Mouse (Mus musculus) heart, adult 2 months (tissue): ENCODE measurements around the gene Rnf40. TPM values are rescaled to one million over a fixed set of nuclear protein-coding genes. Genes with fewer than 3 reads are reported as not detected.

Source experiments
- DNase-seq, 2 experiments: peaks; one replicate each; pipeline ENCODE4 v3.0.0; 2021
- H3K27ac ChIP-seq: fragments of 200-600 bp; 2 replicates; pipeline ENCODE4 v1.8.1; 2022
- H3K27me3 ChIP-seq: fragments of 200-500 bp; 2 replicates; pipeline ENCODE4 v1.6.1; 2012; ENCODE audit warnings: mild to moderate bottlenecking, low read length, inconsistent platforms, mixed read lengths; ENCODE audit not compliant: control insufficient read depth, insufficient read depth
- H3K36me3 ChIP-seq: fragments of 200-500 bp; 2 replicates; pipeline ENCODE4 v1.6.1; 2012; ENCODE audit warnings: low read length, inconsistent platforms; ENCODE audit not compliant: control insufficient read depth, insufficient read depth
- H3K4me1 ChIP-seq: fragments of 200-500 bp; 2 replicates; pipeline ENCODE4 v1.6.1; 2011; ENCODE audit warnings: low read length; ENCODE audit not compliant: control insufficient read depth, insufficient read depth
- H3K4me3 ChIP-seq: fragments of 200-600 bp; 2 replicates; pipeline ENCODE4 v1.8.1; 2022
- H3K79me2 ChIP-seq: fragments of 200-500 bp; replicated peaks from 2 replicates; pipeline ENCODE4 v1.6.1; 2012; ENCODE audit warnings: mild to moderate bottlenecking, inconsistent platforms, low read length, moderate library complexity, mixed read lengths; ENCODE audit not compliant: control insufficient read depth, insufficient read depth
- H3K9ac ChIP-seq: fragments of 200-500 bp; 2 replicates; pipeline ENCODE4 v1.6.1; 2012; ENCODE audit warnings: low read depth, mild to moderate bottlenecking, control low read depth, inconsistent platforms, low read length, mixed read lengths
- CTCF ChIP-seq: fragments of 200-600 bp; IDR thresholded peaks from 2 replicates; pipeline ENCODE4 v1.8.1; 2022; ENCODE audit warnings: antibody characterized with exemption, mild to moderate bottlenecking, moderate library complexity
- EP300 ChIP-seq: fragments of 200-500 bp; IDR thresholded peaks from 2 replicates; pipeline ENCODE4 v1.6.1; 2011; ENCODE audit warnings: low read depth, low read length, control low read depth; ENCODE audit not compliant: insufficient read depth
- POLR2A ChIP-seq: fragments of 200-500 bp; IDR thresholded peaks from 2 replicates; pipeline ENCODE4 v1.6.1; 2011; ENCODE audit warnings: mild to moderate bottlenecking, low read depth, low read length, control low read depth; ENCODE audit not compliant: insufficient read depth
- WGBS: fragments of 180-500 bp; shearing (Covaris S2); methylation state at CpG from one replicate; pipeline ENCODE4 v1.1.7; 2018; 5-methylcytosine and 5-hydroxymethylcytosine counted together
- intact Hi-C: fragments of 180-260 bp; cut with DNase I; formaldehyde crosslinking; loops from one replicate; pipeline ENCODE4 v1.15.1; 2025
- long read RNA-seq: library from polyadenylated mRNA; stranded (forward); transcript quantifications from one replicate; pipeline ENCODE4 v2.0.0, GENCODE M21; 2021
- polyA plus RNA-seq: library from polyadenylated mRNA; depleted of rRNA; stranded (reverse); fragments of >200 nt; gene quantifications from 2 replicates; pipeline ENCODE4 v1.2.3, GENCODE M21; 2012; rRNA removed
- total RNA-seq, 2 experiments: library from RNA; stranded (reverse); gene quantifications; 2 replicates each; pipeline ENCODE4 v1.2.3; 2021

Gene Rnf40
- total RNA-seq (10 to 100 TPM; 41.0 to 44.8 TPM), polyA plus RNA-seq (18.2 and 27.3 TPM in 2 replicates)
- long read RNA-seq, full-length matches to known transcripts = 58 of 75 reads
- long read RNA-seq, partial matches to known transcripts = 5 of 75 reads
- long read RNA-seq, other reads (novel, unspliced or antisense) = 12 of 75 reads

DNA sequence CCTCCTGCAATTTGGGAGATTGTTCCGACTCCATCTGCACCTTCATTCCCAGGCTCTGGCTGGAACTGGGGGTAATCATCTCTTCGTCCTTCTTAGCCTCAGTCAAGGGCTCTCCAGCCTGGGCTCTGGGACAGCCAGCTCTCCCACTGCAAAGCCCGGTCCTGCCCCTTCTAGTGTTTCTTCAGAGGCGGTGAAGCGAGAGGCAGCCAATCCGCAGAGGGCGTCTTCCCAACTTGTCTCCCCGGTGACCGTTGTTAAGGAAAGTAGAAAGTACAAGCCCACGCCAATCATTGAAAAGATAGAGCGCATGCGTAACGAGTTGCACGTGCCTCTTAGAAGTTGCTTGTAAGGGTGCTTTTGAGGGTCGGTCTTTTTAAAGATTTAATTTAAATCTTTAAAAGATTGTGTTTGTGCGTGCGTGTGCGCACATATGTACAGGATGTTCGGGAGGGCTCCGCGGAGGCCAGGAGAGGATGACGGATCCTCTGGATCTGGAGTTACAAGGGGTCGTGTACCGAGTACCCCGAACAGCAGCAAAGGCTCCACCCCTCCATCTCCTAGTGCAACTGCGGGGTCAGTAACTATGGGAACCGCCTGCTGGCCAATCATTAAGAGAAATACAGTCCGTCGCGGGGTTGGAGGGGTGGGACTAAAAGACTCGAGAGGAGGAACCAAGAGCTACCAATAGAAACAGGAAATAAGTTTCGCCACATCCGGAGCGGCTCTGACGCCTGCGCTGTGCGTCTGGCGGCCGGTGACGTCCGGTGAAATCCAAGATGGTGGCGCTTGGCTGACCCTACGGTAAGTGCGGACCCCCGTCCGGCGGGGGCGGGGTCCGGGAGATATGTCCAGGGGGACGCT is at the start of gene Rnf40, which contains the start of gene Ccdc189:
Gene Rnf40, plus strand, starts transcription at position 757 of the 861 bp plus-strand sequence.
Gene Ccdc189, minus strand, starts transcription at position 585 of the 861 bp plus-strand sequence.
- intact Hi-C loops = loop anchor here (2.0 to 5.0 kb wide), 4 partner anchors 15 to 179 kb away; partner anchors contain the start of genes Bcl7c, Orai3, Phkg2 and Srcap
- Histone ChIP-seq H3K27me3 (no peaks in the 10 kb centered on the region), H3K27ac (peak within 1 kb of the TSS; percentile 75), H3K9ac (peak within 1 kb of the TSS; percentile 72), H3K4me3 (peak within 1 kb of the TSS; percentile 96), H3K79me2 (no peaks in the 10 kb centered on the region), H3K36me3 (no peaks in the 10 kb centered on the region), H3K4me1 (peaks cover 8% of the 10 kb centered on the region)
- WGBS = under 1% methylated on average over 50 of the region's 50 CpGs
- DNase-seq = peak; percentile 89 to 96
- peak; percentile 78 for TF ChIP-seq POLR2A
- TF ChIP-seq CTCF = no peak; the same call in 1 of the 2 replicates
- TF ChIP-seq EP300 = peak; percentile 49; the same call in 1 of the 2 replicates

DNA sequence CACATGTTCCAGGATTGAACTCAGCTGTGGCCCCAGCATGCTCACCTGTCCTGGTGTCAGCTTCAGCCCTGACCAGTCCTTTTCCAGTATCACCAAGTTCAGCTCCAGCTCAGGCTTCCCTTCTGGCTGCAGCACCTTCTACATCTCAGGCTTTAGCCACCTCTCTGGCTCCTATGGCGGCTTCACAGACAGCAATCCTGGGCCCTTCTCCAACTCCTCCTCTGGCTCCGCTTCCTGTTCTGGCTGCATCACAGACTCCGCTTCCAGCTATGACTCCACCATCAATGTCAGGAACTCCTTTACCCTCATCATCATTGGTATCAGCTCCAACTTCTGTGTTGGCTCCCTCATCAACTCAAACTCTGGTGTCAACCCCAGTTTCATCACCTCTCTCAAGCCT is 46.9 kb upstream of the Rnf40 start:
- H3K27me3 ChIP-seq = no peaks in the 10 kb centered on the region
- no peak overlapping the region for H3K27ac ChIP-seq
- H3K79me2 ChIP-seq = 0 out of 2 replicates have a peak, but pooled peaks cover 2% of the 10 kb centered on the region
- H3K9ac ChIP-seq = no peak overlapping the region
- TF ChIP-seq EP300 = no peak
- no peak for TF ChIP-seq CTCF
- no peak for TF ChIP-seq POLR2A
- peaks cover 24% of the 10 kb centered on the region for H3K36me3 ChIP-seq
- intact Hi-C loops = no loop called here
- WGBS = 37% methylated on average over 3 of the region's 3 CpGs
- peak; percentile 45 to 46 for DNase-seq
- H3K4me3 ChIP-seq = no peak overlapping the region
- no peaks in the 10 kb centered on the region for H3K4me1 ChIP-seq

DNA sequence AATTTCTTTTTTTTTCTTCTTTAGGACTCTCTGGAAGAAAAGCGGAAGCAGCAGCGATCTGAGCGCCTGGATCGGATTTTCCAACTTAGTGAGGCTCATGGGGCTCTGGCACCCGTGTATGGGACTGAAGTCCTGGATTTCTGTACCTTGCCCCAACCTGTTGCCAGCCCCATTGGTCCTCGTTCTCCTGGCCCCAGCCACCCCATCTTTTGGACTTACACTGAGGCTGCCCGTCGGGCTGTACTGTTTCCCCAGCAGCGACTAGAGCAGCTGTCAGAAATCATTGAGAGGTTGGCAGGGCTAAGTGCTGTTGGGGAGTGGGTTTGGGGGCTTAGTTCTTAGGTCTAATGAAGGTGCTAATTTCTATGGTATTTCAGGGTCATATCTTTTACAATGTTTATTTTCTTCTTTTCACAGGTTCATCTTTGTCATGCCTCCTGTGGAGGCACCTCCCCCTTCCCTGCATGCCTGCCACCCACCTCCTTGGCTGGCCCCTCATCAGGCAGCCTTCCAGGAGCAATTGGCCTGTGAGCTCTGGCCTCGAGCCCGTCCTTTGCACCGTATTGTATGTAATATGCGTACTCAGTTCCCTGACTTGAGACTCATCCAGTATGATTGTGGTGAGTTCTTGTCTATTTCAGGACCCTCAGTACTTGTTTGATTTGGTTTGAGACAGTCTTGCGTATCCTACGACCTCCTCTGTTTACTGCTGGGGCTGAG is 39.3 kb upstream of the Rnf40 start:
- intact Hi-C loops = no loop called here
- Histone ChIP-seq H3K4me1 (no peaks in the 10 kb centered on the region; the same call in 1 of the 2 replicates), H3K4me3 (no peak overlapping the region), H3K36me3 (peaks cover 32% of the 10 kb centered on the region), H3K27me3 (no peaks in the 10 kb centered on the region), H3K27ac (peak overlapping the region; percentile 8; the same call in 1 of the 2 replicates), H3K9ac (no peak overlapping the region), H3K79me2 (no peaks in the 10 kb centered on the region)
- peak; percentile 67 to 70 for DNase-seq
- WGBS = 65% methylated on average over 15 of the region's 15 CpGs
- TF ChIP-seq POLR2A (no peak), EP300 (0 out of 2 replicates have a peak, but pooled peaks have one; percentile 32), CTCF (no peak)

DNA sequence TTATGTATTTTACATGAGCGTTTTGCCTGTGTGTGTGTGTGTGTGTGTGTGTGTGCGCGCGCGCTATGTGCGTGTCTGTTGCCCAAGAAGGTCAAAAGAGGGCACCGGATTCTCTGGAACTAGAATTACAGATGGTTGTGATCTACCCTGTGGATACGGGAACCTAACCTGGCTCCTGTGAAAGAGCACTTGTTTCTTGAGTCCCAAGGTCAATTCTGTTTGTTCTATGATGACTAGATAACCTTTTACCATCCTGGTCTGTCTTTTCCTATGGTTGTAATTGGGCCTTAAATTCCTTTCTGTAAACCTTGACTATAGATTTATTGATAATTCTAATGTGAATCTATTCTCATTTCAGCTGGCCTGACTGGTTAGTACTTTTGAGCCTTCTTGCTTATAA is 37.0 kb upstream of the Rnf40 start:
- no peak for DNase-seq
- H3K36me3 ChIP-seq = peaks cover 19% of the 10 kb centered on the region
- H3K4me1 ChIP-seq = no peaks in the 10 kb centered on the region; the same call in 1 of the 2 replicates
- H3K27ac ChIP-seq = no peak overlapping the region
- no peak overlapping the region for H3K4me3 ChIP-seq
- H3K9ac ChIP-seq = no peak overlapping the region
- 89% methylated on average over 8 of the region's 8 CpGs for WGBS
- no peaks in the 10 kb centered on the region for H3K79me2 ChIP-seq
- TF ChIP-seq POLR2A (no peak), CTCF (no peak), EP300 (no peak)
- intact Hi-C loops = no loop called here
- no peaks in the 10 kb centered on the region for H3K27me3 ChIP-seq

DNA sequence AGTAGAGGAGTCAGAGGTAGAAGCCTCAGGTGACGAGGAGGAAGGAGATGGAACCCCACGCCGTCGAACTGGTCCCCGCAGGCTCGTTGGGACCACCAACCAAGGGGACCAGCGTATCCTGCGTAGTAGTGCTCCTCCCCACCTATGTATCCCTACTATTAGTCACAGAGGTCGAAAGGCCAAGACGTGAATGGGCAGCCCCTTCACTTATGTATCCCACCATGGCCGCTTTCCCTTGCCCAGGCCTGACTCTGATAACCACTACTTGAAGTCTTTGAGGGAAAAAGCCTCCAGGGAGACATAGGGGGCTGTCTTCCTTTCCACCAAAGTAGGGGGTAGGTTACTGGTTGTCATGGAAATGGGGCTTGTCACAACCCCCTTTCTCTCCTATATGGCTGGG is 28.0 kb upstream of the Rnf40 start:
- no peak overlapping the region for H3K9ac ChIP-seq
- H3K79me2 ChIP-seq = no peaks in the 10 kb centered on the region
- H3K27me3 ChIP-seq = no peaks in the 10 kb centered on the region
- H3K4me3 ChIP-seq = no peak overlapping the region
- H3K36me3 ChIP-seq = peaks cover 2% of the 10 kb centered on the region; the same call in 1 of the 2 replicates
- H3K27ac ChIP-seq = no peak overlapping the region
- intact Hi-C loops = no loop called here
- WGBS = 96% methylated on average over 11 of the region's 11 CpGs
- H3K4me1 ChIP-seq = peaks cover 2% of the 10 kb centered on the region
- DNase-seq = no peak
- TF ChIP-seq POLR2A (no peak), EP300 (no peak)
